Mouse (Mus musculus) cerebellum, postnatal 25 days (tissue): Measurements from ENCODE around the gene Slc34a3.

ENCODE experiments used
- DNase-seq, 2 experiments: peaks; one replicate each; pipeline ENCODE4 v3.0.0; 2021; ENCODE audit warnings: mixed read lengths in 2 of 2

The Slc34a3 gene

DNA sequence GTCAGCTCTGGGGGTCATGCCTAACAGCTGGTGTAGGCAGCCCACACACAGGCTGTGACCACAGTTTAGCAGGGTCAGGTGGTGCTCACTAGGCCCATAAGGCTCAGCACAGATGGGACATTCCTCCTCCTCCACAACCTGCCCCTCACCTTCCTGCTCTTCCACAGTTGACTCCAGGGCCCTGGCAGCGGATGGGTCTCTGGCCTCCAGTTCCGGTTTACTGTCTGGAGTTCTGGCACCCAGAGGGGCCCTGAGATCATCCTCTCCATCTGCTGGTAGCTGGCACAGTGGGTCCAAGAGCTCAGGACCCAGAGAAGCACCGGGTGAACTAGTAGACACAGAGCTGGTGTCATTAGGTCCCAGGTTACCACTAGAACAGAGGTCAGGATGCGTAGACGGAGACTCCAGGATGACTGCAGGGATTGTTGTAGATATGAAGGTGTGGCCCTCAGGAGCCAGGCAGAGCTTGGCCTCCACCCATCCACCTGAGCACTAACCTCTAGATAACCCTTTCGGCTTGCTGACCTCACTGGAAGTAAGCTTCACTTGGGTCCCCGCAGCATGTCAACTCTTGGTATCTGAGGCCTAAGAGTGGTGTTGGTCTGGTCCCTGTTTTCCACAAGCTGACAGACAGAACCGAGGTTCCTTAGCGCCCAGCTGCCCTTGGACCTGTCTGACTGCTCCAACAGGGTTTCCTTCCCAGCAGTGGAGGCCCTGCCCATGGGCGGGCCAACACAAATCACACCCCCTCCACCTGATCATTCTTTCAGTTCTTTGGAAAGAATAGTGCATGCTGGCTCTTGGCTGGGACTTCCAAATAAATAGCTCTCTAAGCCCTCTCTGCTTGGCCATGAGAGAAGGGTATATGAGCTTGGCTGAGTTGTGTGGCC is 12.3 kb upstream of the Slc34a3 start, which contains the start of gene AL732309.1:
Gene AL732309.1, minus strand, starts transcription at position 681 of the 890 bp plus-strand sequence.
- peak; percentile 44 to 63 for DNase-seq

DNA sequence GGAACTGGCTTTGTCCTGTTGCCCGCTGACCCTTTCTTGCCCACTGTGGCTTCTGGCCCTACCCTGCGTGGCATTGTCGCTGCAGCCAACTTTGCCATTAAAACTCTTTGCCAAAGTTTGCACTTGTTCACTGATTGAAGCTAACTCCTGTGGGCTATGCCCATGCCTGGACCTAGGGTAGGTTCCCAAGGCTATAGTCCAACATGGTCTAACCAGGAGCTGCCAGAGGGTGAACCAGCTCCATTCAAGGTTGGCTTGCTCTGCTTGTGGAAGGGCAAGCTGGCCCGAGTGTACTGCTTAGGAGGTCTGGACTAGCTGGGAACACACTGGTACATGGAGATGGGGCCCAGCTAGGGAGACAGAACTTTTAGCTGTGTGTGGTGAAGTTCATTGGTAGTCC is 10.0 kb upstream of the Slc34a3 start:
- peak in 1 of 2 experiments; percentile 6 for DNase-seq

DNA sequence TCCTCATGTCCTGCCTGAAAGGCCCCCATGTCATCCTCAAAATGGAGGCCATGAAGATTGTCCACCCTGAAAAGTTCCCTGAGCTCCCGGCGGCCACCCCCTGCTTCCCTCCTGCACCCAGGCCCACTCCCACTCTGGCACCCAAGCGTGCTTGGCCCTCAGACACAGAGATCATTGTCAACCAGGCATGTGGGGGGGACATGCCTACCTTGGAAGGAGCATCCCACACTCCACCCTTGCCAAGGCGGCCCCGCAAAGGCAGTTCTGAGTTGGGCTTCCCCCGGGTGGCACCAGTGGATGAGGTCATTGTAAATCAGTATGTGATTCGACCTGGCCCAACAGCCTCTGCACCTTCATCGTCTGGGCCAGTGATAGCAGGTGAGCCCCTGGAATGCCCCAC is 9.2 kb upstream of the Slc34a3 start:
- DNase-seq, result peak in 1 of 2 experiments; percentile 27

DNA sequence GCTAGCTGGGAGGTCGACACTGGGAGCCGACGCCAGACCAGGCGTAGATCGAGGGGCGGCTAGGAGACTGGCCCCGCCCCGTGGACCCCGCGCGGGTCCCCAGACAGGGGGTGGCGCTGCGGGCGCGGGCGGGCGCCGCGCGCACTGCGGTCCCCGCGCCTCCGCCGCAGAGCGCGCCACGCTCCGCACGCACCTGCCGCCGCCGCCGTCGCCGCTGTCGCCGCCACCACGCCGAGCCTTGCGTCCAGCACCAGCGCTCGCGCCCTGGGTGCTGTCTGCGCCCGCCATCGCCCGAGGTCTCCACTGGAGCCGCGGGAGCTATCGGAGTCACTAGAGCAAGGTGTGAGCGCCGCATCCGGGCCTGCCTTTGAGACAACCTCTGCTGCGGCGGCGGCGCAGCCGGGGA is 7.9 kb upstream of the Slc34a3 start, which contains the start of the genes Rnf208 and Cysrt1:
Gene Rnf208, plus strand, starts transcription at position 155 of the 406 bp plus-strand sequence.
Gene Cysrt1, minus strand, starts transcription at position 352 of the 406 bp plus-strand sequence.
- DNase-seq, result peak; percentile 72 to 81

DNA sequence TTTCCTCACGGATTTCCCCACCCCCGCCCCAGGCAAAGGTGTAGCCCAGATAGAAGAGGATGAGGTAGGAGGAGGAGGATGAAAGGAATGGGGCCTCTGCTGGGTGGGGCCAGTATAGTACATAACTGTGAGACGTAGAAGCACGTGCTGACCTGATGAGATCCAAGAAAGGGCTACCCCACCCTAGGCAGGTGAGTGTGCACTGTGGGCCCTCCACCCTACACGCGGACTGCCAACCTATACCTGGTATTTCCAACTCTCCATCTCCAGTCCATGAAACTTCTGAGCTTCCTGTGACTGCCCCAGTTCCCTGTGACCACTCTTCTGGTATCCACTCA is 7.2 kb upstream of the Slc34a3 start:
- peak in 1 of 2 experiments; percentile 29 for DNase-seq

DNA sequence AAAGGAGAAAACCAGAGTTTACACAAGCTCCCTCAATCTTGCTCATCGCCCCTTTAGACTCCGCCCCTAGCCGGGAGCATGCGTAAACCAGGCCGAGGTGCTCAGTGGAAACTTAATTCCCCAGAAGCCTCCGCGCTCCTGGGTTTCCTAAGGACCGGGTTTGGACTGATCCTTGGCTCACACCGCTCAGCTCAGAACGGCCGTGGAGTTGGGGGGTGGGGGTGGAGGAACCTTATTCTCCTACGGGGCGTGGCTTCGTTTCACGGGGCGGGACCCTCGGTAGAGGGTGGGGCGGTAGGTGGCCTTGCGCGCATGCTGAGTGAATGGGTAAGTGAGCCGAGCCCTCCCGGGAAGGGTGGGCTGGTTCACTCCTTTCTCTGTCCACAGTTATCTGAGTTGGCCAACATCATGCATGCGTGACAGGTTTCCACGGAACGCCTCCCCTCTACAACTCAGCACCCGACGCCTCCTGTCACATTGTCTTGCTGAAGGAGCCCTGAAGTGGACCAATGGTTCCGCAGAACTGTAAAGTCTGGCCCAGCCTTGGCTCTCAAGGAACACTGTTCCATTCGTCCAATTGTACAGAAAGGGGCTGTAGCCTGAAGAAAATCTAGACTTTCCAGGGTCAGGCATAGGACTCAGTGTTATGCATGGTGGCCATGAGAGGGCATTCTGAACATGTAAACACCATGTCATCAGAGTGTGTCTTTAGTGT is 6.7 kb upstream of the Slc34a3 start:
- peak; percentile 73 to 82 for DNase-seq

DNA sequence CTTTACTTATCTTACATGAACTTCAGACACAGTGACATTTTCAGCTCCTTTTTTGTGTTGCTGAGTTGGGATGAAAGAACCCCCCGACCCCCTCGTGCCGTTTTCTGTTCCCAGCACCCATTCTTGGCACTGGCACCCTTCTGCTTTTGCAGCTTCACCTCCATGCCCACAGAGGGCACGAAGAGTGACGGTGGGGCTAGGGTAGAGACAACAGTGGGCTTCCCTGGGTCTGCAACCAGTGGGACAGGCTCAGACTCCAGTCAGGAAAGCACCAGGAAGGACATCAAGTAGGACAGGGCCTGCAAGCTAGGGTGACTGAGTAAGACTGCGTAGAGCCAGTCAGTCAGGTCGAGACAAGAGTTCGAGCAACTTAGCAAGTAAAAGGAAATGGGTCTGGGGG is 6.1 kb upstream of the Slc34a3 start:
- no peak for DNase-seq

DNA sequence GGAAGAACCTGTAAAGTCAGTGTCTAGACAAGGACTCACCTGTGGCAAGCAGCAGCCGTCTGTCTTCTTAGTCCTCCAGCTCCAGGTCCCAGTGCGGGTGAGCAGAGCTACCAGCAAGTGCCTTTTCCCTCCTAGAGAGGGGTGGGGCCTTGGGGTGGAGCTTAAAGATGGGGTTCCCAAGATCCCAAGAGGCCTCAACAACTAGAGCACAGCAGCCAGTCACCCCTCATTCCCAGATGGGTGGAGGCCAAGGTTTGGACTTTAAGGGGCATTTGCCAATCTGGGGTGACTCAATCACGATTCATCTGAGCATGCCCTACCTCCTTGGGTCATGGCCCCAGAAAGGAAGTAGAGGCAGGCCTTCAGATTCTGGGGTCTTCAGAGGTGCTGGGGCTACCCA is 5.6 kb upstream of the Slc34a3 start:
- peak in 1 of 2 experiments; percentile 12 for DNase-seq

DNA sequence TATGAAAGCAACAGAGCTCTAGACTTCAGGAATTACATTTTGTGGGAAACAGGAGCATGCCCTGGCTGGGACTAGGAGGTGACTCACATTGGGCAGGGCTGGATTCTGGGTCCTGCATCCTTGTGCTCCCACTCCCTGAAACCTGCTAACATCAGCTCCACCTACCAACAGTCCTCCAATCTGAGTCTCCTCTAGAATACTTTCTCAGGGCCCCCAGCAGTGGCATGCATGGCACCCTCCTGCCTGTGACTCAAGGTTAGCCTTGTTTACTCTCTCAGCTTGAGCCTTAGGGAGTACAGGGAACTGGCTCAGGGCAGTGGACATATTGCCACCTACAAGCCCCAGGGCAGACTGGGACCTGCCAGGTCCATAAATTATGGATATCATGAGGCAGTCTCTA is 3.9 kb upstream of the Slc34a3 start:
- no peak for DNase-seq

DNA sequence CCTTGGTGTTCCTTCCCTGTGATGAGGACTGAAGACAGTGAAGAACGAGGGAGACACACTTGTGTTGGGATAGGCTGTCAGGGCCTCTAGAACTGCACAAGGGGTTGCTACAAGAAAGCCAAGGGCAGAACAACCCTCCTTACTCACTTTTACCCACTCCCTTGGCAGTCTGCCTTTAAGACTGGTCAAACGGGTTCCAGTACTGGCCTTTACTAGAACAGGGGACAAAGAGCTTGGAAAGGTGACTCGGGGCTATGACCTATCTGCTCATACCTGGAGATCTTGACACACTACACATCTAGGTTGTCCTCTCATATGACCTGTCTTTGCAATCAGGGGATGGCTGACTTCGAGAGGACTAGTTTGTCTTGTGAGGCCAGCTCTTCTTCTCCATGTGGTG is 3.4 kb upstream of the Slc34a3 start:
- DNase-seq, result no peak

DNA sequence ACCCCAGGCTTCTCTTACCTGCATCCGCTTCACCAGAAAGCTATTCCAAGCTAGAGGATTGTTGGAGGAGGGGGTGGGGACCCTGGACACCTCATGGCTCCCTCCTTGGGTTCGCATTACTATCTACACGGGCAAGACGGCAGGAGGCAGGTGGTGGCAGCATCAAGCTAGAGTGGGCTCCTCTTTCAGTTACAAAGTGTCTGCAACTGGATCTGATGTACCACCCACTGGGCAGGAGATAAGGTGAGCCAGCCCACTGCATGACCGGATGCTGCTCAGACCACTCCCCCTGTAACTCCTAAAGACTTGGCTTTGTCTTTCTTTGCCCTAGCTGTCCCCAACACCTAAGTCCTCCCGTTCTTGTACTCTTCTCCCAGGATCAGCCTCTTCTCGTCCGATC is 2.5 kb upstream of the Slc34a3 start, which contains the start of gene Rnf224:
Gene Rnf224, minus strand, starts transcription at position 174 of the 400 bp plus-strand sequence.
- peak in 1 of 2 experiments; percentile 3 for DNase-seq

DNA sequence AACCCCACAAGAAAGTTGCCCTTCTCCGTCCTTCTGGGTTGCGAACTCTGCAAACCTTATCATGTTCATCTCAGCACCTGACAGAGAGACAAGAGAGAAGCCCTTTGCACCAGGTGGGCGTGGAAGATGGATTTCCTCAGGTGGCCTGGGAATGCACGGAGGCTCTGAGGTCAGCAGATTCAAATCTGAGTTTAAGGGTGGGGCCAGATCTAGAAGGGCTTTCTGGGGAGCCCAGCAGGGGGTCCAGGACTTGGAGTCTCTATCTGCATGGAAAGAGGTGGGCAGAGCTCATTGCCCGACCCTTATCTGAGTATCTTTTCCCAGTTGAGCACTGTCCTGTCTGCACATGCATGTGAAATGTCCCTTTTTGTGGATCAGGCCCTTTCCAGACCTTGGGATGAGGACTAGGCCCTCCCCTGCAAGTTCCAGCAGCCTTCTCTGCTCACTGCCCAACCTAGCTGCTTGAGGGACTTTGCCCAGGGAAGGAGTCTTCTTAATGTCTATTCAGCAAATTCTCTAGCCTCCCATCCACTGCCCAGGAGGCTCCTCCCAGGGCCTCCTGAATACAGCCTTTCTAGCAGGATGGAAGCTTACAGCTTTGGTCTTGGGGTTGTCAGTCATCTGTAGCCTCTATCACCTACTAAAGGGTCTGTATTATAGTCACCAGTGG is 522 bp upstream of the Slc34a3 start:
- peak in 1 of 2 experiments; percentile 17 for DNase-seq

DNA sequence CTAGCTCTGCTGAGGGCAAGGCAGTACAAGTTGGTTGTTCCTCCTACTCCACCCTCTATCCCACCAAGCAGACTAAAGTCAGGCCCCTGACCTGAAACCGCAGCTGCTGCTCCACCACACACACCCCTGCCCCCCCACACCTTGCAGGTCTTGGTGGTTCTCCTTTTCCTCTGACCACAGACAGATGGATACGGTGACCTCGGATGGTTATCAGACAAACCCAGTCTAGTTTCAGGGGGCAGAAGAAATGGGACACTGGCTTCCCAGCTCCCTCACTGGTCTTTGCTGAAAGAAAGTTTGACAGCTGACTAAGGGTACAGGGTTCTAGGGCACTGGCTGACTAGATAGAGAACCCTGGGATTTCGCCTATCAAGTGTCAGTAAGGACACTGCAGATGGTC is 743 bp downstream of the Slc34a3 start:
- peak in 1 of 2 experiments; percentile 8 for DNase-seq

DNA sequence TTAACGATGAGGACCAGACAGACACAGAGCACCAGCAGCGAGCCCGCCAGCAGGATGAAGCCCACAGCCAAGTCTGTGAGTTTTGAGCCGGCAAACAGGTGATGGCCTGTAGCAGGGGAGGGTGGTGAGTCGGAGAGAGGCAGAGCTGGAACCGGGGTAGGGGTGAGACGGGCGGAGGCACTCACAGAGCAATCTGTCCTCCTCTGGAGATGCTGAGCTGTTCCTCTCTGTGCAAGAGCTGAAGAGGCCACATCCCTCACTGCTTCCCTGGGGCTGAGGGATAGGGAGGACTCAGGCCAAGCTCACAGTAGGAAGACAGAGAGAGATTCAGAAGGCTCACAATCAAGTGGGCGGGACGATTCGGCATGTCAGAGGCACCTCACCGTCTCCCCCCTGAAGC is 3.1 kb downstream of the Slc34a3 start:
- DNase-seq, result no peak

DNA sequence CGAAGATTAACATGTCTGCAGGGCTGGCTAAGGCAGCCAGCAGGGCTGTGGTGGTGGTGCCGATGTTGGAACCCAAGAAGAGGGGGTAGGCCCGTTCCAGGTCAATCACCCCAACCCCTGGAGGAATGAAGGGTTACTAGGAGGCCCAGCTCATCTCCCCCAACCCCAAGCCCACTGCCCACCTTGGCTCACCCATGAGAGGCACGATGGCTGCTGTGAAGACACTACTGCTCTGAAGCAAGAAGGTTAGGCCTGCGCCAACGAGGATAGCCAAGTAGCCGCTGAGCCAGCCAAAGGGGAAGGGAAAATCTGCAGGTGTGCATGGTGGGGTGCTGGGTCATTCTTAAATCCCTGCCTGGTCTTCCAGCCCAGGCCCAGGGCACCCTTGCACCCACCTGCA is 3.6 kb downstream of the Slc34a3 start:
- peak in 1 of 2 experiments; percentile 12 for DNase-seq

DNA sequence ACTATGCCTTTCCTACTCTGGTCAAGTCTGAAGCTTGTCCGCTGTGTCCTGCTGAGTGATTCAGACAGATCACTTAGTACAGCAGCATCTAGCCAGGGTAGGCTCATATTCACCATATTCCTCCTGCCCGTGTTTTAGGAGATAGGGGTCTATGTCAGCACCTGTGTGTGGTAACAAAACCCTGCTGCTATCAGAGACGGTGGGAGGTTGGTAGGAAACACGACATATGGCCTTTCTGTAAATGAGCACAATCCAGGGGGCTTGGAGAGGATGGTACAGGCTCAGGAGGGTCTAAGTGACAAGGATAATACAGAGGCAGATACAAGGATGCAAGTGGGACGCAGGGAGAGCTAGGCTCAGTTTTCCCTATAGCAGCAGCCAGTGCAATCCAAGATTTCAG is 4.6 kb downstream of the Slc34a3 start:
- no peak for DNase-seq

DNA sequence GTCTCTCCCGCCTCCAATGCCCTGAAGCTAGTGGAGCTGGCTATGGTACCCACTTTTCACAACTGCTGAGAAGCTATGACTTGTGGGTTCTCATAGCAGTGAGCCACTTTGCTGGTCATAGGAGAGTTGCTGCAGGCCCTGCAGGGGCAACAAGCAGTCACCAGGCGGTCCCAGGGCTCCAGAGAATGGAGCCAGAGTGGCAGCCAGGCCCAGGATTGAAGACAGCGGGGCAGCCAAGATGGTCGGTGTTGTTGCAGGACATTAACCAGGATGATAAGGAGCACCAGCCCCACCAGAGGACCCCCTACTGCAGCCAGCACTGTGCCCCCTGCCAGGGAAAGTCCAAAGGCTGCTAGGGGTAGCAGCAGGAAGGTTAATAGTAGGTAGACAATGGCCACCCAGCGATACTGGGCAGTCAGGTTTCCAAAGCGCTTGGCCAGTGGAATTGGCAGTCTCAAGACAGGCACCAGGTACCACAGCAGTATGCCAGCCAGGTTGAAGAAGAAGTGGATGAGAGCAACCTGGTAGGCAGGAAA is 5.1 kb downstream of the Slc34a3 start:
- DNase-seq, result peak in 1 of 2 experiments; percentile 33

DNA sequence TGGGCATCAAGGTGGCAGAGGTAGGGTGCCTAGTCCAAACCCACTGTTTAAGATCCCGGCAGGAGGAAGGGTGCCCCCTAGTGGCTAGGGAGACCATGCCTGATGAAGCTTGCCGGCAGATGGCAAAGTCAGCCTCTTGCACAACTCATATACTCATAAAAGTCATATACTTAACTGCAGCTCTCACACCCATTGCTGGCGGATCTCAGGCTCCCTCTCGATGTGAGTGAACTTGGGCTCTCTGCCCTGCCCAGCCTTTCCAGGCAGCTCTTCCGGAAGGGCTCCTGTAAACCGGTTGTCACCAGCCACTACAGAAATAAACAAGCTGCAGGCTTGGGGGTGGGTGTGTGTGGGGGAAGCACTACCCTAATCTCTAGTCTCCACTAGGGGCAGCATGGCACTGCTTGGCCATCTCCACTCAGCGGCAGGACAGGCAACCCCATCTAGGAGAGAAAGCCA is 5.7 kb downstream of the Slc34a3 start:
- DNase-seq, result peak; percentile 85 to 90

DNA sequence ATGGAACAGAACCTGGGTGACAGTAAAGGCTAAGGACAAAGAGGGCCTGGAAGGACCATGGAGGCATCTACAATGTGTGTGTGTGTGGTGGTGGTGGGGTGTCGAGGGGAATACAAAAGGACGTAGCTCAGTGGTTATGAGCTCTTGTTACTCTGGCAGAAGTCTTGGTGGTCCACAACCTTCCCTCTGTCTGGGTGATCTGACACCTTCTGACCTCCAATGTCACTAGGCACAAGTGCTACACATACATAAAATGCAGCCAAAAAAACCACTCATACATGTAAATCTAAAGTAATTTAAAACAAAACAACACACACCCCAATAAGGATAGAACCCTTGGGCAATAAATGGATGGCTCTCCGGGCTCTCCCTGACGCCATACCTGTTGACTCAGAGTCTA is 6.8 kb downstream of the Slc34a3 start:
- peak in 1 of 2 experiments; percentile 12 for DNase-seq

DNA sequence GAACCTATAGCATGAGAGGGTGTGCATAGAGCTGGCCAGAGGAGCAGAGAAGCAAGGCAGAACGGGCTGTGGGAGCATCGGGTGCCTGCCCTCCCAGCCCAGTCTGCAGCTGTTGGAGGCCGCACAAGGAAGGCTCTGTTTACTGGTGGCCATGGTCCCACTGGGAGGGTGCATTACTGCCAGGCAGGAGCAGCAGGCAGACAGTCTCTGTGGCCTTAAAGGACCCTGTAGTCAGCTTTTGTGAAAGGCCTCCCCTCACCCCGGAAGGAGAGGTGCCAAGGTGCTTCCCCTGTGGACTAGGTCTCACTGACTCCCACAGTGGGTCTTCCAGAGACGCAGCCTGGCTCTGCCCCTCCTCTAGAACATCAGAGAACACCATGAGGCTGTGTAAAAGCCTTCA is 7.3 kb downstream of the Slc34a3 start:
- DNase-seq, result peak in 1 of 2 experiments; percentile 50

DNA sequence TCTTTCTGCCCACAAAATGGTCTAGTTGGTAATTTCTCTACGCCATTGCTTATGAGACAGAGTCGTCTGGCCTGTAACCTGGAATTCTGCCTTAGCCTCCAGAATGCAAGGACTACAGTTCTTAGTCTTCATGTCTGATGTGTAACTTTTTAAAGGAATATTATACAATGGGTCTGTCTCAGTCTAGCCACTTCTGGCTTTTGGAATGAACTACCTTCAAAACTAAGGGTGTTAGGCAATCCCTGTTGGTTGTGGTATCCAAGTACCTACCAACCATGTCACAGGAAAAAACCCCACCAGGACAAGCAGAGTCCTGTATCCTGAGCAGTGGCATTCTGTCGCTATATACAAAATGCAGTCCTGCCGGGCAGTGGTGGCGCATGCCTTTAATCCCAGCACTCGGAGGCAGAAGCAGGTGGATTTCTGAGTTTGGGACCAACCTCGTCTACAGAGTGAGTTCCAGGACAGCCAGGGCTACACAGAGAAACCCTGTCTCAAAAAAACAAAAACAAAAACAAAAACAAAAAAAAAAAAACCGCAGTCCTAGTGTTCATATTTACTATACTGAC is 8.3 kb downstream of the Slc34a3 start:
- peak in 1 of 2 experiments; percentile 4 for DNase-seq
